ENCODE assay signal across 8 mouse cellular contexts in the genomic region with DNA sequence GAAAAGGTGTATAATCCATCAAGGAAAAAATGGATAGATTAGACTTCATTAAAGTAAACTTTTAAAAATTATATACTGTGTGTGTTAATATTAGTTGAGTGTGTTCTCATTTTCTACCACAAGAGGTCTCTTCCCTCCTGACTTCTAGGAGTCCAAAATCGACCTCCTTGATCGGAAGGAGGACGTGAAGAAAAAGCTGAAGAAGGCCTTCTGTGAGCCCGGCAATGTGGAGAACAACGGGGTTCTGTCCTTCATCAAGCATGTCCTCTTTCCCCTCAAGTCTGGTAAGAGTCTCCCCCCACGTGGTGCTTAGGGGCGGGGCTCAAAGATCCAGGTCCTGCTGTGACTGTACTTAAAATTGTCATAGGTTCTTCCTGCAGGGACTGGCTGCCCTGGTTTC. TPM values are rescaled to one million over a fixed set of nuclear protein-coding genes. Genes with fewer than 3 reads are reported as not detected.
DNase-seq lines count a peak whose midpoint lies in the region; TF ChIP-seq lines count a peak whose summit lies in the region.
"Had no signal": no experiment of that assay in that cellular context is flagged by ENCODE, and none has a peak within 500 bp of the region (broad histone marks: within the 10 kb centered on the region; RNA-seq: fewer than 3 reads in every experiment).

No protein-coding gene starts in this region.

- TF ChIP-seq CTCF in left cerebral cortex, adult 2 months (IDR thresholded peaks at IDR 0.05) = peak; percentile 64

- H3K4me3 ChIP-seq in left cerebral cortex, adult 2 months = no peak overlapping the region

- intact Hi-C loops in left cerebral cortex, adult 2 months (cut with DNase I) = loop anchor here (1.0 kb wide), 1 partner anchor 67 kb away; no protein-coding TSS in a partner anchor
- intact Hi-C loops in left cerebral cortex, postnatal 25 days (cut with DNase I) = loop anchor here (1.0 to 2.0 kb wide), 2 partner anchors 67 to 245 kb away; no protein-coding TSS in a partner anchor
- intact Hi-C loops in gastrocnemius, postnatal 36 days (cut with DNase I) = loop anchor here (10.0 kb wide), 1 partner anchor 245 kb away; no protein-coding TSS in a partner anchor

- no peak overlapping the region for H3K27ac ChIP-seq in left cerebral cortex, adult 2 months

- DNase-seq in left cerebral cortex, adult 2 months (ENCODE audit: extremely low spot score in 1 of 2, low spot score in 2 of 2) = no peak
- DNase-seq in left cerebral cortex, postnatal 25 days (ENCODE audit: low spot score in 2 of 2) = no peak
- DNase-seq in ES-CJ7 (ENCODE audit: low read depth, low spot score) = peak; percentile 62
- DNase-seq in adipocyte (ENCODE audit: low spot score) = peak; percentile 41
- peak; percentile 49 for DNase-seq in mesoderm, embryonic 11.5 days (ENCODE audit: low read depth, low spot score)
- no peak for DNase-seq in gastrocnemius, postnatal 36 days
- DNase-seq in T-cell, adult 2 months (ENCODE audit: low spot score) = no peak
- DNase-seq: kidney, adult 8-10 months had no signal

RNA-seq across cellular contexts. Expression of a gene that starts 19.9 kb away (rescaled TPM):
- 10 to 100 TPM; 87.4 to 93.1 TPM for total RNA-seq in left cerebral cortex, adult 2 months (2021)
- total RNA-seq in left cerebral cortex, postnatal 25 days (2021) = 10 to 100 TPM; 85.3 to 96.2 TPM
- total RNA-seq in gastrocnemius, postnatal 36 days (2021) = 10 to 100 TPM; 38.0 to 39.8 TPM

RNA-seq across cellular contexts. Expression of a gene that starts 20.0 kb away (rescaled TPM):
- 10 to 100 TPM; 33.9 to 34.5 TPM for total RNA-seq in left cerebral cortex, adult 2 months (2021)
- 10 to 100 TPM; 37.8 to 41.2 TPM for total RNA-seq in left cerebral cortex, postnatal 25 days (2021)
- 1 to 10 TPM; 3.3 to 5.1 TPM for total RNA-seq in gastrocnemius, postnatal 36 days (2021)

RNA-seq across cellular contexts. Expression of a gene that starts 51.7 kb away (rescaled TPM):
- total RNA-seq in left cerebral cortex, adult 2 months (2021) = 10 to 100 TPM; 22.5 to 25.9 TPM
- 10 to 100 TPM; 19.5 to 28.2 TPM for total RNA-seq in left cerebral cortex, postnatal 25 days (2021)
- total RNA-seq in gastrocnemius, postnatal 36 days (2021) = 1 to 10 TPM; 1.7 to 1.9 TPM

Comparison
In these comparisons a context has a peak if more than half of its experiments do, and no peak if none do; other contexts are left out.
1. DNase-seq: peak in ES-CJ7 (single experiment), adipocyte (single experiment) and mesoderm, embryonic 11.5 days (single experiment); none in left cerebral cortex, adult 2 months (0 of 2), left cerebral cortex, postnatal 25 days (0 of 2), gastrocnemius, postnatal 36 days (0 of 2) and T-cell, adult 2 months (single experiment).
2. RNA of a gene that starts 20.0 kb away (total RNA-seq): 37.8 to 41.2 TPM in left cerebral cortex, postnatal 25 days and 33.9 to 34.5 TPM in left cerebral cortex, adult 2 months; 3.3 to 5.1 TPM in gastrocnemius, postnatal 36 days; every median in the first group is over 4 times any median in the second.
3. RNA of a gene that starts 51.7 kb away (total RNA-seq): 19.5 to 28.2 TPM in left cerebral cortex, postnatal 25 days and 22.5 to 25.9 TPM in left cerebral cortex, adult 2 months; 1.7 to 1.9 TPM in gastrocnemius, postnatal 36 days; every median in the first group is over 4 times any median in the second.